In genomic region chr4:150234599-150235327, GRCm38 (mm10) we compare ENCODE assay signal across 9 mouse cellular contexts. TPM values are rescaled to one million over a fixed set of nuclear protein-coding genes. Genes with fewer than 3 reads are reported as not detected.
DNase-seq lines count a peak whose midpoint lies in the region; ATAC-seq and TF ChIP-seq lines count a peak whose summit lies in the region.
"Had no signal": no experiment of that assay in that cellular context is flagged by ENCODE, and none has a peak within 500 bp of the region (broad histone marks: within the 10 kb centered on the region; RNA-seq: fewer than 3 reads in every experiment).

No protein-coding gene starts in this region.

- no peaks in the 10 kb centered on the region for H3K27me3 ChIP-seq in lung, embryonic 16.5 days (ENCODE audit: control insufficient read depth, insufficient read depth, low read depth, low read length)
- H3K27me3 ChIP-seq in hindbrain, embryonic 14.5 days (ENCODE audit: control insufficient read depth, insufficient read depth, low read length) = no peaks in the 10 kb centered on the region
- no peaks in the 10 kb centered on the region for H3K27me3 ChIP-seq in neural tube, embryonic 14.5 days (ENCODE audit: control insufficient read depth, insufficient read depth, low read length)
- no peaks in the 10 kb centered on the region for H3K27me3 ChIP-seq in lung, postnatal 0 days (replicated peaks; ENCODE audit: insufficient read depth, low read length)

- TF ChIP-seq EP300 in lung, postnatal 0 days (IDR thresholded peaks at IDR 0.05) = no peak

- no peak for TF ChIP-seq CTCF in lung, postnatal 0 days (IDR thresholded peaks at IDR 0.05)

- no peak overlapping the region for H3K4me2 ChIP-seq in lung, embryonic 16.5 days (ENCODE audit: low read depth, low read length)
- H3K4me2 ChIP-seq in hindbrain, embryonic 14.5 days (replicated peaks) = no peak overlapping the region
- no peak overlapping the region for H3K4me2 ChIP-seq in neural tube, embryonic 14.5 days (ENCODE audit: low read depth, low read length)
- no peak overlapping the region for H3K4me2 ChIP-seq in lung, postnatal 0 days (replicated peaks; ENCODE audit: low read depth, low read length)

- H3K9me3 ChIP-seq in lung, embryonic 16.5 days (ENCODE audit: control insufficient read depth, low read length) = no peaks in the 10 kb centered on the region
- no peaks in the 10 kb centered on the region for H3K9me3 ChIP-seq in hindbrain, embryonic 14.5 days (ENCODE audit: control insufficient read depth, low read length)
- H3K9me3 ChIP-seq in neural tube, embryonic 14.5 days (ENCODE audit: control insufficient read depth, low read length) = no peaks in the 10 kb centered on the region
- H3K9me3 ChIP-seq in lung, postnatal 0 days (ENCODE audit: low read length) = no peaks in the 10 kb centered on the region

- ATAC-seq in lung, embryonic 16.5 days (ENCODE audit: low read depth) = no peak
- no peak for ATAC-seq in hindbrain, embryonic 14.5 days (ENCODE audit: low FRiP score)
- ATAC-seq in neural tube, embryonic 14.5 days (ENCODE audit: low read depth) = no peak
- no peak for ATAC-seq in lung, postnatal 0 days

- no peak overlapping the region for H3K9ac ChIP-seq in lung, embryonic 16.5 days (ENCODE audit: low read length)
- no peak overlapping the region for H3K9ac ChIP-seq in hindbrain, embryonic 14.5 days
- no peak overlapping the region for H3K9ac ChIP-seq in neural tube, embryonic 14.5 days (replicated peaks; ENCODE audit: low read depth, low read length)
- H3K9ac ChIP-seq in lung, postnatal 0 days (replicated peaks; ENCODE audit: low read depth) = no peak overlapping the region

- no peak overlapping the region for H3K4me3 ChIP-seq in lung, embryonic 16.5 days (ENCODE audit: low read length)
- no peak overlapping the region for H3K4me3 ChIP-seq in hindbrain, embryonic 14.5 days (replicated peaks; ENCODE audit: low read length)
- H3K4me3 ChIP-seq in neural tube, embryonic 14.5 days (ENCODE audit: low read depth, low read length) = no peak overlapping the region
- no peak overlapping the region for H3K4me3 ChIP-seq in lung, postnatal 0 days (ENCODE audit: low read depth, low read length)

- peaks cover 26% of the 10 kb centered on the region for H3K4me1 ChIP-seq in lung, embryonic 16.5 days (replicated peaks; ENCODE audit: control insufficient read depth, insufficient read depth, low read length)
- H3K4me1 ChIP-seq in hindbrain, embryonic 14.5 days (replicated peaks; ENCODE audit: control insufficient read depth, insufficient read depth, low read length) = peaks cover 29% of the 10 kb centered on the region
- peaks cover 22% of the 10 kb centered on the region for H3K4me1 ChIP-seq in neural tube, embryonic 14.5 days (ENCODE audit: control insufficient read depth, insufficient read depth, low read length)
- H3K4me1 ChIP-seq in lung, postnatal 0 days (ENCODE audit: insufficient read depth, low read depth, low read length) = peaks cover 15% of the 10 kb centered on the region

- H3K27ac ChIP-seq in lung, embryonic 16.5 days (ENCODE audit: low read length) = peak overlapping the region; percentile 19; the same call in 1 of the 2 replicates
- H3K27ac ChIP-seq in hindbrain, embryonic 14.5 days = peak overlapping the region; percentile 21; the same call in 1 of the 2 replicates
- peak overlapping the region; percentile 45; the same call in 1 of the 2 replicates for H3K27ac ChIP-seq in neural tube, embryonic 14.5 days (ENCODE audit: low read depth, low read length)
- H3K27ac ChIP-seq in lung, postnatal 0 days (ENCODE audit: low read length) = no peak overlapping the region
- H3K27ac ChIP-seq: kidney, postnatal 0 days had no signal

- H3K36me3 ChIP-seq in lung, embryonic 16.5 days (ENCODE audit: control insufficient read depth, insufficient read depth, low read length) = no peaks in the 10 kb centered on the region
- H3K36me3 ChIP-seq in hindbrain, embryonic 14.5 days (replicated peaks; ENCODE audit: control insufficient read depth, insufficient read depth) = no peaks in the 10 kb centered on the region; the same call in 1 of the 2 replicates
- H3K36me3 ChIP-seq in neural tube, embryonic 14.5 days (ENCODE audit: control insufficient read depth, insufficient read depth, low read length) = no peaks in the 10 kb centered on the region
- no peaks in the 10 kb centered on the region for H3K36me3 ChIP-seq in lung, postnatal 0 days (ENCODE audit: insufficient read depth, low read length)

- WGBS in lung, embryonic 16.5 days = 45% methylated on average over 8 of the region's 8 CpGs
- WGBS in hindbrain, embryonic 14.5 days = 42% methylated on average over 8 of the region's 8 CpGs
- WGBS in neural tube, embryonic 14.5 days = 12% methylated on average over 8 of the region's 8 CpGs
- WGBS in lung, postnatal 0 days = 46% methylated on average over 8 of the region's 8 CpGs

- DNase-seq in embryo, embryonic 10 days (ENCODE audit: low spot score) = peak; percentile 68
- no peak for DNase-seq in embryo, embryonic 9.5 days (ENCODE audit: extremely low spot score)
- no peak for DNase-seq in lung, postnatal 10 days
- DNase-seq in hindbrain, embryonic 14.5 days (ENCODE audit: low spot score) = no peak
- no peak for DNase-seq in lung, postnatal 0 days (ENCODE audit: low spot score)
- DNase-seq in urinary bladder, adult 2 months (ENCODE audit: low spot score) = no peak

RNA-seq across cellular contexts. Expression of gene Eno1, which starts 1.8 kb away (rescaled TPM):
- 1,425 and 1,551 TPM in 2 replicates for polyA plus RNA-seq in lung, embryonic 16.5 days (2015; fragmentation: Nextera tagmentation; extraction: Ambion mirVana)
- 955 and 1,038 TPM in 2 replicates for polyA plus RNA-seq in hindbrain, embryonic 14.5 days (2014; fragmentation: Nextera tagmentation; extraction: Ambion mirVana)
- 974 and 1,050 TPM in 2 replicates for polyA plus RNA-seq in neural tube, embryonic 14.5 days (2014; fragmentation: Nextera tagmentation; extraction: Ambion mirVana)
- 305 and 319 TPM in 2 replicates for polyA plus RNA-seq in lung, postnatal 0 days (2015; fragmentation: Nextera tagmentation; extraction: Ambion mirVana)
- polyA plus RNA-seq in urinary bladder, adult 2 months (2012; rRNA removed) = 340 and 364 TPM in 2 replicates

RNA-seq across cellular contexts. Expression of gene Car6, which starts 33.6 kb away (rescaled TPM):
- not detected in 2 replicates for polyA plus RNA-seq in lung, embryonic 16.5 days (2015; fragmentation: Nextera tagmentation; extraction: Ambion mirVana)
- not detected in 2 replicates for polyA plus RNA-seq in hindbrain, embryonic 14.5 days (2014; fragmentation: Nextera tagmentation; extraction: Ambion mirVana)
- polyA plus RNA-seq in neural tube, embryonic 14.5 days (2014; fragmentation: Nextera tagmentation; extraction: Ambion mirVana) = not detected in 2 replicates
- polyA plus RNA-seq in lung, postnatal 0 days (2015; fragmentation: Nextera tagmentation; extraction: Ambion mirVana) = 0.27 and 0.32 TPM in 2 replicates
- not detected in 2 replicates for polyA plus RNA-seq in urinary bladder, adult 2 months (2012; rRNA removed)
- polyA plus RNA-seq: kidney, postnatal 0 days had no signal

RNA-seq across cellular contexts. Expression of gene Rere, which starts 46.7 kb away (rescaled TPM):
- 24.8 and 30.3 TPM in 2 replicates for polyA plus RNA-seq in lung, embryonic 16.5 days (2015; fragmentation: Nextera tagmentation; extraction: Ambion mirVana)
- 44.4 and 46.8 TPM in 2 replicates for polyA plus RNA-seq in hindbrain, embryonic 14.5 days (2014; fragmentation: Nextera tagmentation; extraction: Ambion mirVana)
- 50.5 and 50.7 TPM in 2 replicates for polyA plus RNA-seq in neural tube, embryonic 14.5 days (2014; fragmentation: Nextera tagmentation; extraction: Ambion mirVana)
- 15.7 and 16.0 TPM in 2 replicates for polyA plus RNA-seq in lung, postnatal 0 days (2015; fragmentation: Nextera tagmentation; extraction: Ambion mirVana)
- polyA plus RNA-seq in urinary bladder, adult 2 months (2012; rRNA removed) = 30.0 and 66.3 TPM in 2 replicates
